Mouse (Mus musculus) embryonic facial prominence, embryonic 15.5 days (tissue): ENCODE measurements around the gene Arhgap31. TPM values are rescaled to one million over a fixed set of nuclear protein-coding genes. Genes with fewer than 3 reads are reported as not detected.
"Not testable (repeated sequence)": the region's sequence is repeated elsewhere in the genome, so short reads cannot be mapped to it uniquely, and the experiment has no call there.

Experiments
- ATAC-seq: fragments of 200-750 bp; cut with Nextera tagmentation; 2 replicates; pipeline ENCODE4 v1.8.0; 2017; ENCODE audit warnings: low read depth, moderate TSS enrichment; ENCODE audit not compliant: insufficient number of reproducible peaks, low FRiP score, low TSS enrichment
- H3K27ac ChIP-seq: fragments of 300-500 bp; sonication (generic); replicated peaks from 2 replicates; pipeline ENCODE4 v1.5.1; 2015; ENCODE audit warnings: mild to moderate bottlenecking, inconsistent platforms
- H3K27me3 ChIP-seq: fragments of 300-500 bp; sonication (generic); 2 replicates; pipeline ENCODE4 v1.6.1; 2015; ENCODE audit warnings: inconsistent platforms
- H3K36me3 ChIP-seq: fragments of 300-500 bp; sonication (generic); 2 replicates; pipeline ENCODE4 v1.6.1; 2015; ENCODE audit warnings: mild to moderate bottlenecking, inconsistent platforms
- H3K4me1 ChIP-seq: fragments of 300-500 bp; sonication (generic); 2 replicates; pipeline ENCODE4 v1.6.1; 2015; ENCODE audit warnings: inconsistent platforms
- H3K4me2 ChIP-seq: fragments of 300-500 bp; sonication (generic); replicated peaks from 2 replicates; pipeline ENCODE4 v1.6.1; 2015; ENCODE audit warnings: mild to moderate bottlenecking, inconsistent platforms
- H3K4me3 ChIP-seq: fragments of 300-500 bp; sonication (generic); replicated peaks from 2 replicates; pipeline ENCODE4 v1.5.1; 2015; ENCODE audit warnings: mild to moderate bottlenecking, inconsistent platforms
- H3K9ac ChIP-seq: fragments of 300-500 bp; sonication (generic); 2 replicates; pipeline ENCODE4 v1.6.1; 2015; ENCODE audit warnings: inconsistent platforms
- H3K9me3 ChIP-seq: fragments of 300-500 bp; sonication (generic); replicated peaks from 2 replicates; pipeline ENCODE4 v1.6.1; 2016; ENCODE audit warnings: inconsistent platforms
- WGBS: fragments of 180-500 bp; shearing (Covaris S2); methylation state at CpG from one replicate; pipeline ENCODE4 v1.1.7; 2015; 5-methylcytosine and 5-hydroxymethylcytosine counted together
- polyA plus RNA-seq: library from polyadenylated mRNA; unstranded; fragments of >200 nt; fragmentation: Nextera tagmentation; extraction: Ambion mirVana; gene quantifications from 2 replicates; pipeline ENCODE4 v1.2.1, GENCODE M21; 2015

Gene Arhgap31
- polyA plus RNA-seq, 1 experiment from 2014 or later = 16.3 TPM

DNA sequence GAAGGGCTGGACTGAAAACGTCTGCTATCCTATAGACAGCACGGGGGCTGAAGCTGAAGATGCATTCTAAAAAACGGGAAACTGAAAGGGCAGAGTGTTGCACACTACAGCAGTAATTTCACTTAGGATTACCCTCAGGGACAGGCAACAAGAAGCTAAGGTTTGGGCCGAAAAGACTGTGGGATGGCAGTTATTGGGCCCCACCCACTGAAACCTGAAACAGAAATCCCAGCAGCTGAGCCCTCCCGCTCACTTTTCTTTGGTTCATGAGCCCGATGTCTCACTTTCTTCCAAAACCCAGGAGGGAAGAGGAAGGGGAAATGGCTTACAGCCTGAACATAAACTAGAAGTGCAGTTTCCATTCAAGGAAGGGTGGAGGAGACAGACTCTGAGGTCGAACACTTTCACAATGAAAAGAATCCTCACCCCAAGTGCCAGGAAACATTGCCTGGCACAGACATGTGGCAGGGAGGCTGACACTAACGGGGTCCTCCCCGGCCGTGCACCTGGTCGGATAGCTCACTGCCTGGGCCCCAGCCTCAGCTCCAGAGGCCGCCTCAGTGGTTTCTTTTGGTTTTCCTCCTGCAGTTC lies 33.5 kb downstream of the Arhgap31 start:
- peak overlapping the region; percentile 26; the same call in 1 of the 2 replicates for H3K4me2 ChIP-seq
- H3K4me1 ChIP-seq = peaks cover 16% of the 10 kb centered on the region
- 18% methylated on average over 12 of the region's 12 CpGs for WGBS
- no peak overlapping the region for H3K4me3 ChIP-seq
- no peak overlapping the region for H3K9ac ChIP-seq
- 0 out of 2 replicates have a peak, but pooled peaks have one; percentile 43 for ATAC-seq
- H3K9me3 ChIP-seq = no peaks in the 10 kb centered on the region
- H3K36me3 ChIP-seq = no peaks in the 10 kb centered on the region
- no peaks in the 10 kb centered on the region for H3K27me3 ChIP-seq
- peak overlapping the region; percentile 44; the same call in 1 of the 2 replicates for H3K27ac ChIP-seq

DNA sequence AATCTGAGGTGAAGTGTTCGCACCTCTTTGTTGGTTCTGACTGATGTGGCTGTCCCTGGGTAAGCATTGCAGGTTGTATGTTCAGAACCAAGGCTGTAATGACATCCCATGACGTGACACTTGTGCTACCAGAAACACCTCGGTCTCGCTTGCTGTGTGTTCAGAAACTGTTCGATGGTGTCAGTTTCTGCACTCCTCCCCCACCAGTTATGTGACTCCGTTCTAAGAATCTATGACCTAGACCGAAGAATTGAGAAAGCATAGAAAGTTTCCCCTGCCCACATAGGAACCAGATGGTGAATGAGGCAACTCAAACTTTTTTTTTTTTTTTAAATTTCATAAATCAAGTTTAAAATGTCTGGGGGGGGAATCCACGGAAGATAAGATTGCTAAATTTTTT lies 34.2 kb downstream of the Arhgap31 start:
- WGBS = 55% methylated on average over 8 of the region's 8 CpGs
- Histone ChIP-seq H3K27ac (no peak overlapping the region), H3K4me2 (no peak overlapping the region)

DNA sequence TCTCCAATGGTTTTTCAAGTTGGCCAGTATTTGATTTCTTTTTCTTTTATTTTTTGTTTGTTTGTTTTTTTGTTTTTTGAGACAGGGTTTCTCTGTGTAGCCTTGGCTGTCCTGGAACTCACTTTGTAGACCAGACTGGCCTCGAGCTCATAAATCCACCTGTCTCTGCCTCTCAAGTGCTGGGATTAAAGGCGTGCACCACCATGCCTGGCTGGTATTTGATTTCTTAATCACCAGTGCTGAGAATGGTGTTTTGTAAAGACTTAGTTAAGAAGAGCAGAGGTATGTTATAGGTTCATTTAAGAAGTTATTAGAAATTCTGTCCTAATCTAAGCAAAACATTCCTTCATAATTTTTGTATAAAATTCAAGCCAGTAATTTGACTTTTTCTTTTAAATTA lies 35.1 kb downstream of the Arhgap31 start:
- not testable (repeated sequence) for H3K4me2 ChIP-seq, H3K36me3 ChIP-seq, ATAC-seq, H3K4me3 ChIP-seq, H3K27me3 ChIP-seq, H3K27ac ChIP-seq, H3K9me3 ChIP-seq, H3K9ac ChIP-seq
- WGBS = 65% methylated on average over 2 of the region's 2 CpGs
- H3K4me1 ChIP-seq = peaks cover 16% of the 10 kb centered on the region

More for the DNA sequence above, 34.2 kb downstream of the Arhgap31 start:
- Histone ChIP-seq H3K4me3 (no peak overlapping the region), H3K4me1 (peaks cover 16% of the 10 kb centered on the region), H3K36me3 (no peaks in the 10 kb centered on the region), H3K9ac (no peak overlapping the region), H3K27me3 (no peaks in the 10 kb centered on the region), H3K9me3 (no peaks in the 10 kb centered on the region)
- no peak for ATAC-seq

DNA sequence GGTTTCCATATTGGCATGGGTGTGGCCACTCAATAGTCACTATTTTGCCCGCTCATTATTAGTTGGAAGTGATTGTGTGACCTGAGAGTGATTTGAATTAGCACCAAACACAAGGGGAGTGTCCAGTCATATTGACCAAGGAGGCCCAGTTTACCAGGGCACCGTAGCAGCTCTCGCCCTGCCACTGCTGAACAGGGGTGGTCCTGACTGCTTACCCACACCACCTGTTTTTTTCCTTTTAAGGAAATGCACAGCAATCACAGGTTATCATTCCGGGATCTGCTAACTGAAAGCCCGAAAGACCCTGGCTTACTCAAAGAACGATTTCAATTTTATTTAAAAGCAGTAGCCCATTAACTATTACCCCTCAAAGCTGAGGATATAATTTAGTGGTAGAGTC lies 35.9 kb downstream of the Arhgap31 start:
- ATAC-seq = no peak
- Histone ChIP-seq H3K9ac (no peak overlapping the region), H3K4me3 (no peak overlapping the region), H3K4me2 (no peak overlapping the region), H3K4me1 (peaks cover 16% of the 10 kb centered on the region), H3K27me3 (no peaks in the 10 kb centered on the region), H3K9me3 (no peaks in the 10 kb centered on the region), H3K27ac (no peak overlapping the region), H3K36me3 (no peaks in the 10 kb centered on the region)
- WGBS = 83% methylated on average over 6 of the region's 6 CpGs

DNA sequence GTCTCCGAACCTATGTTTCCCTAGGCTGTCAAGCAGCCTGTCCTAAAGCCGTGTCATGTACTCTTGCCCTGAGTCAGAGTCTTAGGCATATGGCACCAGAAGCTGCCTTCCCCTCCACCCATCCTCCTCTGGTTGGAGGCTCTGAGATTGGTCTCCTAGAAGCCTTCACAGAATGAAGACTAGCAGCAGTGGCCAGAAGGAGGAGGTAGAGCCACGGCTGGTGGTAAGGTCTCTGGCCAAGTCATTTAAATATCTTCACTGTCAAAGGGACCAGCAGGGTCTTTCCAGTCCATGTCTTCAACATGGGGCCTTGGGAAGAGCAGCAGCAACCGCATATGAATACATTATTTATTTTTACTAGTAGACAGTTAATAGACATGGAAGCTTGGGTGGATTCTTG lies 36.4 kb downstream of the Arhgap31 start:
- Histone ChIP-seq H3K9ac (no peak overlapping the region), H3K9me3 (no peaks in the 10 kb centered on the region), H3K4me1 (peaks cover 16% of the 10 kb centered on the region), H3K4me3 (no peak overlapping the region), H3K36me3 (no peaks in the 10 kb centered on the region), H3K4me2 (no peak overlapping the region), H3K27me3 (no peaks in the 10 kb centered on the region), H3K27ac (no peak overlapping the region)
- 95% methylated on average over 4 of the region's 4 CpGs for WGBS
- no peak for ATAC-seq

DNA sequence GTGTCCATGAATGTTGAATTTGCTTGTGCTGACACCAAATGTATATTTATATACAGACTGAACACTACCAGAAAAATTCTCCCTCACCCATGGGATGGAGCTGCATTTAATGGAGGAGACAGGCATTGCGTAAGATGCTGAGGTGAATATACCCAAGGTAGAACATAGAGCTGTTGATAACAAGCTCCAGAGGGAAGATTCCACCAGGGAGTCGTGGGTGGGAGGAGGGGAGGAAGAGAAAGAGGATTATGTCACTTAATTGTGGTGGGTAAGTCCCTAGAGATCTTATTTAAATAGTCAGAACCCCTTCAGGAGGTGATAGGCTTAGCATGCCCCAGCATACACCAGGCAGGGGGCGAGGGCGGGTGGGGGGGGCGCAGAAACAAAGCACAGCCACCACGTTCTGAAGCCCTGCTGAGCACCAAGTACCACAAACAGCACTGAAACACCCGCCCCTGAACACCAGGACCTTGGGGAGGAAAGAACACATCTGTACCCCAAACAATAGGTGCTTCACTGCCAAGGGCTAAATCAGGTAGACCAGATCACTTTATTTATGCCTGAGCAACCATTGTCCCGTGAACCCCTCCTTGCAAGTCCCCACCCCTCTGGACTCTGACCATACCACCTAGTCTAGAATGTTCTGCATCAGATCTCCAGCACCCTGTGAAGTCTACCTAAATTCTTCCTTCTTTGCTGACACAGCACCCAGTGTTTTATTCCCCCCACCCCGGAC lies 37.3 kb downstream of the Arhgap31 start:
- WGBS = 68% methylated on average over 9 of the region's 9 CpGs
- peaks cover 16% of the 10 kb centered on the region for H3K4me1 ChIP-seq
- no peak overlapping the region for H3K9ac ChIP-seq
- no peaks in the 10 kb centered on the region for H3K36me3 ChIP-seq
- ATAC-seq = peak; percentile 30; the same call in 1 of the 2 replicates
- no peak overlapping the region for H3K4me3 ChIP-seq
- no peaks in the 10 kb centered on the region for H3K27me3 ChIP-seq
- no peak overlapping the region for H3K4me2 ChIP-seq
- H3K9me3 ChIP-seq = no peaks in the 10 kb centered on the region
- H3K27ac ChIP-seq = no peak overlapping the region

DNA sequence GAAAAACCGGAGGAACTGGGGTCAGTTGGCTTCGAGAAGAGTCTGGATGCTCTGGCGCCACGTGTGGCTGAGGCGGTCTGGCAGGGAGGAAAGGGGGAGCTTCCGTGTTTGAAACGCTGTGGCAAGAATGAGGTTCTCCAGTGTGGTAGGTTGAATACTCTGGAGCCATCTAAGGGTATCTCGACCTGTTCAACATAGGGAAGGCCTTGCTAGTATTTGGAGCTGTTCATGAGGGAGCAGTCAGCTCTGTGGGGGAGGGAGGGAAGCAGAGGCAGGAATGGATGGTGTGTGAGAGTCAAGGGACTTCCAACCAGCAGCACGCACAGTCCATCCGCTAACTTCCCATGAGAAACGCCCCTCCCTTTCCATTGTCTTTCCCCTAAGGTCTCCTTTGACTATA lies 38.2 kb downstream of the Arhgap31 start:
- H3K36me3 ChIP-seq = no peaks in the 10 kb centered on the region
- H3K4me3 ChIP-seq = no peak overlapping the region
- 91% methylated on average over 11 of the region's 11 CpGs for WGBS
- no peak overlapping the region for H3K4me2 ChIP-seq
- no peak overlapping the region for H3K9ac ChIP-seq
- no peaks in the 10 kb centered on the region for H3K9me3 ChIP-seq
- peaks cover 16% of the 10 kb centered on the region for H3K4me1 ChIP-seq
- no peak for ATAC-seq
- no peak overlapping the region for H3K27ac ChIP-seq
- no peaks in the 10 kb centered on the region for H3K27me3 ChIP-seq

DNA sequence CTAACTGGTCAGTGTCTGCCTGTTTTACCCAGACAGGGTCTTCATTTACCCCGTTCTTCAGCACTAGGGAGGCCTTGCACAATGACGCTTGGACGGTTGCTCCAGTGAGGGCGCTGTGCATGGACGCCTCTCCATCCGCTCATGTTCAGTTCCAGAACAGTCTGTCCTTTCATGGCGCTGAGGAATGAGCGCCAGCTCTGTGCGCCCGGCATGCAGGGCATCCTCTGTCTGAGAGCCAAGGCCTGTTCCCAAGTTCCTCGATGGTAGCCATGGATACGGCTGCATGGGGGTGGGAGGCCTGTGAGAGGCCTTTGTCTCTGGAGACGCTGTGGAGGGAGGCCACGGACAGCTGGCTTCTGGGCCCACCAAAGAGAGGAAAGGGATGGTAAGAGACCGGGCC lies 39.6 kb downstream of the Arhgap31 start:
- H3K9me3 ChIP-seq = no peaks in the 10 kb centered on the region
- no peaks in the 10 kb centered on the region for H3K36me3 ChIP-seq
- H3K4me1 ChIP-seq = peaks cover 14% of the 10 kb centered on the region
- H3K9ac ChIP-seq = no peak overlapping the region
- H3K27me3 ChIP-seq = no peaks in the 10 kb centered on the region
- no peak overlapping the region for H3K4me3 ChIP-seq
- no peak overlapping the region for H3K27ac ChIP-seq
- WGBS = 65% methylated on average over 15 of the region's 15 CpGs
- peak; percentile 45; the same call in 1 of the 2 replicates for ATAC-seq
- no peak overlapping the region for H3K4me2 ChIP-seq

DNA sequence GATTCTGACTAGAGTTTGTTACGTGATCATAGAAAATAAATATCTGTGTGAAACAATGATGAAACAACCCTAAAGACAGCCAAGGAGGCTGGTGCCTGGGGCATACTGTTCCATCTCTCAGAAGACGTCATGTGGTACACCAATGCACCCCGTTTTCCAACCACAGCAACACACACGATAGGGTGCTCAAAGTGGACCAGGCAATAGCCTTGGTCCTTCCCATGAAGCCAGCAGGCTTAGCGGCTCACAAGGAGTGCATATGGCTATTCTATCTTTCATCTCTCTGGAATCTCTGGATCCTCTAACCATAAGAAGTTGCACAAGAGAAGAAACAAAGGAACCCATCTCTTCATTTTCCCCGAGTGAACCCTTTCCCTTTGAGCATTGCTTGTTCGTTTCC lies 40.1 kb downstream of the Arhgap31 start:
- 87% methylated on average over 7 of the region's 7 CpGs for WGBS
- H3K27ac ChIP-seq = no peak overlapping the region
- no peak overlapping the region for H3K4me3 ChIP-seq
- H3K4me1 ChIP-seq = peaks cover 14% of the 10 kb centered on the region
- H3K4me2 ChIP-seq = no peak overlapping the region
- H3K9me3 ChIP-seq = no peaks in the 10 kb centered on the region
- H3K36me3 ChIP-seq = no peaks in the 10 kb centered on the region
- no peak for ATAC-seq
- H3K9ac ChIP-seq = no peak overlapping the region
- no peaks in the 10 kb centered on the region for H3K27me3 ChIP-seq

DNA sequence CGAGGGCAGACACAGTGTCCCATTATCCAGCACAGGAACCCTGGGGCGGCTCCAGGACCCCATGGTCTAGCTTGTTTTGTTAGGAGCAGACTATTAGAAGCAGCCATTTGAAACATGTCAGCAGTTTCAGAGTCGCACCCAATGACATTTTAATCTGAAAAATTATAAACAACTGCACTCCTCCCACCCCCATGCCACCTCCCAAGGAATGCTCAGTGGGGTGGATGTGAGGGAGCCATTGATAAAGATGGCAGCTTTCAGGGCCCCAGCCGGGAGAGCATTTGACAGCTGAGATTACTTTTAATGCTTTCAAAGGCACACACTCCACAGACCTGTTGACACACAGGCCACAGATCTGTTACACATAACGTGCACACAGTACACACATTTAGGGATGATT lies 40.7 kb downstream of the Arhgap31 start:
- no peak overlapping the region for H3K27ac ChIP-seq
- peaks cover 14% of the 10 kb centered on the region for H3K4me1 ChIP-seq
- H3K4me2 ChIP-seq = no peak overlapping the region
- H3K4me3 ChIP-seq = no peak overlapping the region
- no peaks in the 10 kb centered on the region for H3K9me3 ChIP-seq
- H3K9ac ChIP-seq = no peak overlapping the region
- WGBS = 54% methylated on average over 5 of the region's 5 CpGs
- ATAC-seq = no peak
- H3K27me3 ChIP-seq = no peaks in the 10 kb centered on the region
- H3K36me3 ChIP-seq = no peaks in the 10 kb centered on the region

DNA sequence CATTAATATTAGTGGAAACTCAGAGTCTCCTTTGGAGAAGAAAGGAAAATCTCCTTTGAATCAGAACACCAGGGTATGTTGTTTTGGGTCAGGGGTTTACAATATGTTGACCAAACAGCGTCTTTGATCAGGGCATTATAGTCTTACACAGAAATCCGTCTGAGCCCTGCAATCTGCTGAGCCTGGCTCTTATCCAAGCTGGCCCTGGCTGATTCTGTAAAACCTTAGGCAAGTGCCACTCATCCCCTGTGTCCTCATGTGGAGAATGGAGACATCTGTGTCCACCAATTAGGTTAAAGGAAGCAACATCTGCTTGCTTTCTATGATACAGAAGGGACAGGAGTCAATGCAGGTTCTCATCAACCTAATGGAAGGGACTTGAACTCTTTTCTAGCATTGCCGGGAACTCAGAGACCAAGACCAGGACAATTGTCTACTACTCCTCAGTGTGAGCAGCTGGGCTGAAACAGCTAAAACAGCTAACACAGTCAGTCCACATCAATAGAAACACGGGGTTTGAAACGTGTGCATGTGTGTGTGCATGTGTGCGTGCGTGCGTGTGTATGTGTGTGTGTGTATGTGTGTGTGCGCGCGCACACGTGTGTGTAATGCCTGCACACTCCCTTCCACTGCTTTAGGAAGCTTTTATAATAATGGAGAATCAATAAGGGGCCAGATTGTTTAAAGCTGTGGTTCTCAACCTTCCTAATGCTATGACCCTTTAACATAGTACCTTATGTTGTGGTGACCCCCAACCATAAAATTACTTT lies 42.3 kb downstream of the Arhgap31 start:
- Histone ChIP-seq H3K4me3 (no peak overlapping the region), H3K9ac (no peak overlapping the region), H3K27me3 (no peaks in the 10 kb centered on the region), H3K27ac (no peak overlapping the region), H3K4me2 (no peak overlapping the region), H3K9me3 (no peaks in the 10 kb centered on the region), H3K36me3 (no peaks in the 10 kb centered on the region), H3K4me1 (peaks cover 14% of the 10 kb centered on the region)
- 82% methylated on average over 12 of the region's 12 CpGs for WGBS
- ATAC-seq = no peak
